Mouse (Mus musculus) neural tube, embryonic 13.5 days (tissue): ENCODE results near the gene Trim44. TPM values are rescaled to one million over a fixed set of nuclear protein-coding genes. Genes with fewer than 3 reads are reported as not detected.

Experiments
- ATAC-seq: fragments of 200-750 bp; cut with Nextera tagmentation; 2 replicates; pipeline ENCODE4 v1.8.0; 2017; ENCODE audit warnings: low read depth, mild to moderate bottlenecking, moderate TSS enrichment, moderate library complexity
- H3K27ac ChIP-seq: fragments of 300-500 bp; sonication (generic); replicated peaks from 2 replicates; pipeline ENCODE4 v1.5.1; 2015; ENCODE audit warnings: moderate library complexity, mild to moderate bottlenecking, inconsistent platforms
- H3K27me3 ChIP-seq: fragments of 300-500 bp; sonication (generic); 2 replicates; pipeline ENCODE4 v1.6.1; 2015; ENCODE audit warnings: mild to moderate bottlenecking, inconsistent platforms
- H3K36me3 ChIP-seq: fragments of 300-500 bp; sonication (generic); 2 replicates; pipeline ENCODE4 v1.6.1; 2015; ENCODE audit warnings: mild to moderate bottlenecking, inconsistent platforms
- H3K4me1 ChIP-seq: fragments of 300-500 bp; sonication (generic); replicated peaks from 2 replicates; pipeline ENCODE4 v1.6.1; 2015; ENCODE audit warnings: inconsistent platforms
- H3K4me2 ChIP-seq: fragments of 300-500 bp; sonication (generic); 2 replicates; pipeline ENCODE4 v1.6.1; 2015; ENCODE audit warnings: inconsistent platforms, mild to moderate bottlenecking, moderate library complexity
- H3K4me3 ChIP-seq: fragments of 300-500 bp; sonication (generic); 2 replicates; pipeline ENCODE4 v1.5.1; 2015; ENCODE audit warnings: mild to moderate bottlenecking, inconsistent platforms
- H3K9ac ChIP-seq: fragments of 300-500 bp; sonication (generic); 2 replicates; pipeline ENCODE4 v1.6.1; 2015; ENCODE audit warnings: moderate library complexity, mild to moderate bottlenecking, inconsistent platforms
- H3K9me3 ChIP-seq: fragments of 300-500 bp; sonication (generic); 2 replicates; pipeline ENCODE4 v1.6.1; 2016; ENCODE audit warnings: inconsistent platforms
- WGBS: fragments of 180-500 bp; shearing (Covaris S2); methylation state at CpG from one replicate; pipeline ENCODE4 v1.1.7; 2015; 5-methylcytosine and 5-hydroxymethylcytosine counted together
- polyA plus RNA-seq: library from polyadenylated mRNA; unstranded; fragments of >200 nt; fragmentation: Nextera tagmentation; extraction: Ambion mirVana; gene quantifications from 2 replicates; pipeline ENCODE4 v1.2.1, GENCODE M21; 2015

The Trim44 gene
- polyA plus RNA-seq, 1 experiment from 2014 or later, result 54.8 TPM

DNA sequence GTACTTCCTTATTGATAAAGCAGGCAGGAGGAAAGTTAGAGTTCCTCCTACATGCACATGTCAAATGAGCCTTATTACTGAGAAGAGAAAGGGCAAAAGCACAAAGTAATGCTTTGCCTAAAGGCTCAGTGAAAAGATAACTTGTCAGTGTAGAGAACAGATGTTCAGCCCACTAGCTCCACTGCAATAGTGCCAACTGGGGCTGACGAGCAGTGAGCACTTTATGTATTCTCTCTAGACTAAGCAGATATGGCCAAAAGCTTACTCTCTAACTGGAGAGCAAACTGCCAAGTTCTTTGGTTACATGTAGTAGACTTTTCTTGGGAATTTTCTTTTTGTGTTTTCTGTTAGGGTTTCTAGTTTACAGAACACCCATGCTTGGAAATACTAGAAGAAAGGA, 53.6 kb downstream of the Trim44 start:
- WGBS, result 65% methylated on average over 1 of the region's 1 CpGs
- H3K9ac ChIP-seq, result no peak overlapping the region
- peaks cover 21% of the 10 kb centered on the region for H3K36me3 ChIP-seq
- no peaks in the 10 kb centered on the region for H3K4me1 ChIP-seq
- no peak overlapping the region for H3K4me3 ChIP-seq
- H3K27ac ChIP-seq, result no peak overlapping the region
- no peaks in the 10 kb centered on the region for H3K27me3 ChIP-seq
- H3K4me2 ChIP-seq, result no peak overlapping the region
- H3K9me3 ChIP-seq, result no peaks in the 10 kb centered on the region
- ATAC-seq, result no peak

DNA sequence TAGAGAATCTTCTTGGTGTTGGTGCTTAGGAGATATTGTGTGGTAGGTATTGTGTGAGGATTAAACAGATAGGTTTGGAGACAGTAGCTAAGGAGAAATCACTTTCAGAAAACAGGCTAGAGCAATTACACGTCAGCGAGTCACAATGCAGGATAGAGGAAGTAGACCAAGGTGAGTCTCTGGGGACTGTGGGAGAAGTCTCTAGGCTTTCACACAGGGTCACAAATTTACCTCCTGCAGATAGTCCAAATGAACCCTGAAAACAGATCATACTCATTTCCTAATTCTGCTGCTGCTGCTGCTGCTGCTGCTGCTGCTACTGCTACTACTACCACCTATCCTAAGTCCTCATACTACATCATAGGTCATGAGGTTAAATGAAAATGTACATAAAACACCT, 66.2 kb downstream of the Trim44 start:
- Histone ChIP-seq H3K27ac (no peak overlapping the region), H3K9ac (no peak overlapping the region), H3K9me3 (no peaks in the 10 kb centered on the region), H3K4me3 (no peak overlapping the region), H3K36me3 (peaks cover 12% of the 10 kb centered on the region), H3K27me3 (no peaks in the 10 kb centered on the region), H3K4me1 (peaks cover 15% of the 10 kb centered on the region), H3K4me2 (no peak overlapping the region)
- ATAC-seq, result no peak
- 89% methylated on average over 2 of the region's 2 CpGs for WGBS

DNA sequence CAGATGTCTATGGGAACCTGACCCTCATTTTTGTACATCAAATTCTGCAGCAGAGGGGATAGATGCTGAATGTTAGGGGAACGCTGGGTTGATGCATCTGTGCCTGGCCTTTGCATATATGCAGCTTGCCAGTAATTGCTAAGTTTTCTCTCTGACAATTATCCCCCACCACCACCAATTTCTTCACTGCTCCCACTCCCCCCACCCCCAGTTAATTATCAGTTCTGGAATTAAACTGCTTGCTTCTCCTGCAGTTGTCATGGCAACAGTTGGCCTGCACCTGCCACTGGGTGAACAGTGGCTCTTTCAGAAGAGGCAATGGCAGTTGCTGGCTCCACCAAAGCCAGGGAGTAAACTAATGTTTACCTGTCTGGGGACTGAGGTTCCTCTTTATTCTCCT, 70.8 kb downstream of the Trim44 start:
- ATAC-seq, result no peak; the same call in 1 of the 2 replicates
- no peak overlapping the region for H3K4me2 ChIP-seq
- no peaks in the 10 kb centered on the region for H3K9me3 ChIP-seq
- no peak overlapping the region for H3K9ac ChIP-seq
- H3K27ac ChIP-seq, result peak overlapping the region; percentile 39
- no peak overlapping the region for H3K4me3 ChIP-seq
- H3K27me3 ChIP-seq, result no peaks in the 10 kb centered on the region
- H3K36me3 ChIP-seq, result no peaks in the 10 kb centered on the region
- WGBS, result 67% methylated on average over 1 of the region's 1 CpGs
- H3K4me1 ChIP-seq, result peaks cover 17% of the 10 kb centered on the region

DNA sequence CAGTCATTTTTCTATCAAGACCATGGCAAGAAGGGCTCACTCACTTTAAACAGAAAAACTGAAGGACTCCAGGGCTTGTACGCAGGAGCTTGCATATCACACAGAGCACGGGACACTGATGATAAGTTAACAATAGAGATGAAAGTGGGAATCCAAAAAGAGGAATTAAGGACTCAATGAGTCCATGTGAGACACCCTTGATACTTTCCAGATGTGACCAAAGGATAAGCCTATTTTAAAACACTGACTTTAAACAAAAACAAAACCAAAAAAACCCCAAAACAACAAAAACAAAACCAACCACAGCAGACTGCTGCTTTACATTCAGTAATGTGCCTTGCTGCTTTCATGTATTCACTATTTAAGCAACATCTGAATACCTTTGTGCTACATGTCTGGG, 75.7 kb downstream of the Trim44 start:
- Histone ChIP-seq H3K27ac (no peak overlapping the region), H3K27me3 (no peaks in the 10 kb centered on the region), H3K4me1 (peaks cover 7% of the 10 kb centered on the region), H3K4me3 (no peak overlapping the region), H3K9me3 (no peaks in the 10 kb centered on the region), H3K4me2 (no peak overlapping the region), H3K9ac (no peak overlapping the region), H3K36me3 (no peaks in the 10 kb centered on the region)
- WGBS, result 84% methylated on average over 2 of the region's 2 CpGs
- ATAC-seq, result no peak

DNA sequence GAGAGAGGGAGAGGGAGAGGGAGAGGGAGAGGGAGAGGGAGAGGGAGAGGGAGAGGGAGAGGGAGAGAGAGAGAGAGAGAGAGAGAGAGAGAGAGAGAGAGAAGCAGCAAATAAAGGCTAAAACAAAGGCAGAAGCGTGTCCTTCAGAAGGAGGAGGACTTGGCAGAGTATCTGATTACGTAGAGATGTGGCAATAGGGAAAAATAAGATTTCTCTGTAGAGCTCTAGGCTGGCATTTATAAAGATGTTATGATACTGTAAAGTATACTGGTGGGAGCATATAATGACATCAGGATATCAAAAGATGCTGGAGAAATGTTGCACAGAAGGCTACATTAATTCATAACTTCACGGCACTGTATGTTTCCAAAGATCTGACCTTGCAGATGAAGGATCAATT, 76.5 kb downstream of the Trim44 start:
- Histone ChIP-seq H3K4me3 (no peak overlapping the region), H3K9me3 (no peaks in the 10 kb centered on the region), H3K4me1 (no peaks in the 10 kb centered on the region), H3K27me3 (no peaks in the 10 kb centered on the region), H3K27ac (no peak overlapping the region), H3K9ac (no peak overlapping the region), H3K4me2 (no peak overlapping the region), H3K36me3 (no peaks in the 10 kb centered on the region)
- no peak for ATAC-seq
- WGBS, result 81% methylated on average over 3 of the region's 3 CpGs

DNA sequence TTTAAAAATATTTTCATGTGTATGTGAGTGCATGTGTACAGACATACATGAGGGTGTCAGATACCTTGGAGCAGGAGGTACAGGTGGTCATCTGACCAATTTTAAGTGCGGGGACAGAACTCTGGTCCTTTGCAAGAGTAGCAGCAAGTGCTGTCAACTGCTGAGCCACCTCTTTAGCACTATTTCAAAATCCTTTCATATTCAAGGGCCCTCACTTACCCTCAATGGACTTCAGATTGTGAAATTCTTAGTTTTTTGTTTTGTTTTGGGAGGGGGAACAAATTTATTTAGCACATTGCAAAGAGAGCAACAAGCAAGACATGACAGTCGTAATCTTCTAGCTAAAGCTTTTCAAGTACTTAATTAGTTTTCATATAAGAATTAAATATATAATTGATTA, 81.7 kb downstream of the Trim44 start:
- no peak for ATAC-seq
- H3K27ac ChIP-seq, result no peak overlapping the region
- no peak overlapping the region for H3K4me2 ChIP-seq
- no peaks in the 10 kb centered on the region for H3K27me3 ChIP-seq
- H3K9ac ChIP-seq, result no peak overlapping the region
- no peak overlapping the region for H3K4me3 ChIP-seq
- H3K36me3 ChIP-seq, result no peaks in the 10 kb centered on the region
- peaks cover 9% of the 10 kb centered on the region; the same call in 1 of the 2 replicates for H3K4me1 ChIP-seq
- whole genome bisulfite sequencing, result 94% methylated on average over 2 of the region's 2 CpGs
- H3K9me3 ChIP-seq, result no peaks in the 10 kb centered on the region

DNA sequence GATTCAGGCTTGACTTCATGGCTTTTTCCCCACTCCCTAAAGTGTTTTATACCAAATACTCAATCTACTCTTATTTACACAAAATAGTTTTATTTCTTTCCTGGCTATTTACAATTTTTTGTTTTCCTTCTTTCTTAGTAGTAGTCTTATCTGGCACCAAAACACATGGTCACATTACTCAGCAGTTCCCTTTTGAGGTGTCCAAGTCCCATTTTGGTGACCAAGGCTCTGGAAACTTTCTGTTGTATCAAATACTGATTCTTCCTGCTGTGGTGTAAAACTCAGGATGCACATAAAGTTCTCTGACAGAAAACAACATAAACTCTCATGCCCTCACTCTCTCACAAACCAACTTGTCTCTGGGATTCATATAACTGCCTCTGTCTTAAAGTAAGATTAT, 83.3 kb downstream of the Trim44 start:
- no peak overlapping the region for H3K4me3 ChIP-seq
- H3K9ac ChIP-seq, result no peak overlapping the region
- no peak for ATAC-seq
- no peak overlapping the region for H3K27ac ChIP-seq
- H3K4me1 ChIP-seq, result peaks cover 9% of the 10 kb centered on the region; the same call in 1 of the 2 replicates
- no peaks in the 10 kb centered on the region for H3K36me3 ChIP-seq
- H3K27me3 ChIP-seq, result no peaks in the 10 kb centered on the region
- H3K9me3 ChIP-seq, result no peaks in the 10 kb centered on the region
- H3K4me2 ChIP-seq, result no peak overlapping the region

DNA sequence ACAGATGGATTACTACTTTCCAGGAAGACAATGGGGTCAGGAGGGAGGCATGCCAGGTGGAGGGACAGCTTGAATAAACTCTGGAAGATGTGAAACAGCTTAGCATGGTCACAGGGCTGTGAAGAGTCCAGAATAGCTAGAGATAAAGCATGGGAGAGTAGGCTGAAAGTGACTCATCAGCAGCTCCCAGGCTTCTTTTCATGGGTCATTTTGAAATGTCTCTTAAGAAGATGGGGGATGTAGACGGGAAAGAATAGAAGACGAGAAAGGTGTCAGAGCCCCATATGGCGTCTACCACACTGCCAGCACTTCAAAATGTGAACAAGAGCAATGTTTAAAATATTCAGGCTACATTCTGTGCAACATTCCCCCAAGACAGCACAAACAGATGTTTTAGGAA, 91.1 kb downstream of the Trim44 start:
- WGBS, result 78% methylated on average over 3 of the region's 3 CpGs
- Histone ChIP-seq H3K4me3 (no peak overlapping the region), H3K9me3 (no peaks in the 10 kb centered on the region), H3K4me1 (peaks cover 4% of the 10 kb centered on the region; the same call in 1 of the 2 replicates), H3K9ac (no peak overlapping the region), H3K27ac (no peak overlapping the region), H3K27me3 (no peaks in the 10 kb centered on the region), H3K4me2 (no peak overlapping the region), H3K36me3 (no peaks in the 10 kb centered on the region)
- ATAC-seq, result no peak

DNA sequence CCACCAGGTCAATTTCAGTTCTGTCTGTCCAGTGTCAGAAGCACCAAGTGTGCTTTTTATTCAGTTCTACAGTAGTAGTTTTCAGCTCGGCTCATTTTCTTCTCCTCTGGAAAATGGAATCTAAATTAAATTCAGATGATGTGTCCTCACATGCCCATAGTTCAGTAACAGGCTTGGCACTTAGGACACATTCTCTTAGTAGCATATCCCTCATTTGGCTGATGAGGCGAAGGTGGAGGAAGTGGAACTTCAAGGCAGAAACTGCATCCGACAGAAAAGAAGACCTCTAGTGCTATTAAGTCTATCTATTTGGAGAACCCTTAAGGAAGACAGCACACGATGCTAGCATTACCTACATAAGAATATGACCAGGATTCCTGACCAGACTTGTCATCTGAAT, 92.5 kb downstream of the Trim44 start:
- Histone ChIP-seq H3K27ac (no peak overlapping the region), H3K36me3 (no peaks in the 10 kb centered on the region), H3K9ac (no peak overlapping the region), H3K4me2 (no peak overlapping the region), H3K9me3 (no peaks in the 10 kb centered on the region), H3K4me1 (0 out of 2 replicates have a peak, but pooled peaks cover 4% of the 10 kb centered on the region), H3K27me3 (no peaks in the 10 kb centered on the region), H3K4me3 (no peak overlapping the region)
- ATAC-seq, result no peak
- 90% methylated on average over 4 of the region's 4 CpGs for WGBS

DNA sequence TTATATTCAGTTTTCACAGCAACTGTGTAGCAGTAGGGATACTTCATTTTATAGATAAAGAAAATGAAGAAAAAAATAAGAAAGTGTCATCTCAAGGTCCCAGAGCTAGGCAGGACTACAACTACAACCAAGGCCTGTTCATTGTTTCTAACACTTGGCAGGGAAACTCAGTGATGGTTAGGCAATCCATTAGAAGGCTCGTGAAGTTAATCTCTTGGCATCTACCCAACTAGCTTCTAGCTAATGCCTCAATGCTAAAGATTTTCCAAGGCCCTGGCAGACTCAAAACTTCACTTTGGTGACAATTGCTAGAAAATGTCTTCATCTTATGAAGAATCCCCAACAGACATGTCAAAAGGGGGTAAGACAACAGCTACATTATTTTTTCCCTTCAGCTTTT, 93.0 kb downstream of the Trim44 start:
- Histone ChIP-seq H3K9me3 (no peaks in the 10 kb centered on the region), H3K4me3 (no peak overlapping the region), H3K4me1 (0 out of 2 replicates have a peak, but pooled peaks cover 4% of the 10 kb centered on the region), H3K4me2 (no peak overlapping the region), H3K36me3 (no peaks in the 10 kb centered on the region), H3K27me3 (no peaks in the 10 kb centered on the region), H3K27ac (no peak overlapping the region), H3K9ac (no peak overlapping the region)
- ATAC-seq, result no peak
- WGBS, result 56% methylated on average over 1 of the region's 1 CpGs

DNA sequence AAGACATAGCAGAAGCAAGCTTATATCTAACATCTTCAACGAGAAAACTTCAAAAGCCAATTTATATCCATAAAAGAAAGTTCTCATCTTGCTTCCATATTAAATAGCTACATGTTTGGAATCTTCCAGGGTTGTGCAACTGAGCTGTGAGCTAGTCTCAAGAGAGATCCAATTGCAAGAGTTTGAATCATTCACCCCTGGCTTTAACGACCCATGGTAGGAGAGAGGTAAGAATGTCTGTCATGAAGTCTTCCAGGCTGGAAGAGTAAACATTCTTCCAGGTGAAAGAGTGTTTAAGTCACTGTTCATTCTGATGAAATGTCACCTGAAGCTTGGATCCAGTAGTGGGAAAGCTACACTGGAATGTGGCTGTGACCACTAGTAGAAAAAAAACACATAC, 93.6 kb downstream of the Trim44 start:
- no peak for ATAC-seq
- Histone ChIP-seq H3K27ac (no peak overlapping the region), H3K4me3 (no peak overlapping the region), H3K9me3 (no peaks in the 10 kb centered on the region), H3K9ac (no peak overlapping the region), H3K4me2 (no peak overlapping the region), H3K4me1 (0 out of 2 replicates have a peak, but pooled peaks cover 4% of the 10 kb centered on the region), H3K36me3 (no peaks in the 10 kb centered on the region), H3K27me3 (no peaks in the 10 kb centered on the region)
- 93% methylated on average over 2 of the region's 2 CpGs for WGBS

DNA sequence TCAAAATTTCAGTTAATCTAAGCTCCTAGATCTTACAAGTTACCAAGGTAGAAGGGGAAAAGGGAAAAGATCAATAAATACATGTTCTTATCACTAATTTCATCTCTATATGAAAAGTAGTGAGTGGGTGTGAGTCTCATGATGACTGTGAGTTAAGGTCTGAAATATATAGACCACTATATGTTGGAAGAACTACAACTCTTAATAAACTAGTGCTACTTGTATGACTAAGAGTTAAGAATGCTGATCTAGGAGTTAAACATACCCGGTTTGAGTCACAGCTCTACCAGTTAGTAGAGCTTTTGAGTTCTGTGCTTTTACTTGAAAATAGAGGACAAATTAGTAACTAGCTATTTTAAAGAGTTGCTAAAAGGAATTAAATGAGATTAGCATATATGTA, 94.7 kb downstream of the Trim44 start:
- WGBS, result 98% methylated on average over 1 of the region's 1 CpGs
- Histone ChIP-seq H3K4me1 (0 out of 2 replicates have a peak, but pooled peaks cover 4% of the 10 kb centered on the region), H3K9ac (no peak overlapping the region), H3K4me3 (no peak overlapping the region), H3K4me2 (no peak overlapping the region), H3K27me3 (no peaks in the 10 kb centered on the region), H3K27ac (no peak overlapping the region), H3K9me3 (no peaks in the 10 kb centered on the region), H3K36me3 (no peaks in the 10 kb centered on the region)
- no peak for ATAC-seq

DNA sequence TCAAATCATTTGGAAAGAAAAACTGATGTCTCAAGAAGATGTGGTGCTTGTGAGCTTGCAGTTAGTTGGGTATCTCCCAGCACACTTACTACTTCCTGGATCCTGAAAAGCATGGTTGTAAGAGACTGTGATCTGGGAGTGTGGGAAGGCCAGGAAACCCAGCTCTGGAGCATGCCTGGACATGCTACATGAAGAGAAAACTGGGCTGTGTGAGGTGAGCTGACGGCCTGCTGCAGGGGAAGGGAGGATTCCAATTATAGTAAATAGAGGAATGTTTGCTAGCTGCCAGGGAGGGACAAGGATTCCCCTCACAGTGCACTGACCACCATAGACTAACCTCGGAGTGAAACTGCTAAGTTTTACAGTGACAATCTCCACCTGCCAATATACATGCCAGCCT, 104.4 kb downstream of the Trim44 start:
- no peak for ATAC-seq
- WGBS, result 88% methylated on average over 2 of the region's 2 CpGs

More for the DNA sequence above, 104.4 kb downstream of the Trim44 start:
- Histone ChIP-seq H3K36me3 (peaks cover 18% of the 10 kb centered on the region), H3K9ac (no peak overlapping the region), H3K4me3 (no peak overlapping the region), H3K27me3 (no peaks in the 10 kb centered on the region), H3K27ac (no peak overlapping the region), H3K4me2 (no peak overlapping the region), H3K9me3 (no peaks in the 10 kb centered on the region), H3K4me1 (0 out of 2 replicates have a peak, but pooled peaks cover 5% of the 10 kb centered on the region)
